Mouse (Mus musculus): ENCODE measurements around the gene Mthfsl.
"Not testable (repeated sequence)": the region's sequence is repeated elsewhere in the genome, so short reads cannot be mapped to it uniquely, and the experiment has no call there.

Gene Mthfsl

DNA sequence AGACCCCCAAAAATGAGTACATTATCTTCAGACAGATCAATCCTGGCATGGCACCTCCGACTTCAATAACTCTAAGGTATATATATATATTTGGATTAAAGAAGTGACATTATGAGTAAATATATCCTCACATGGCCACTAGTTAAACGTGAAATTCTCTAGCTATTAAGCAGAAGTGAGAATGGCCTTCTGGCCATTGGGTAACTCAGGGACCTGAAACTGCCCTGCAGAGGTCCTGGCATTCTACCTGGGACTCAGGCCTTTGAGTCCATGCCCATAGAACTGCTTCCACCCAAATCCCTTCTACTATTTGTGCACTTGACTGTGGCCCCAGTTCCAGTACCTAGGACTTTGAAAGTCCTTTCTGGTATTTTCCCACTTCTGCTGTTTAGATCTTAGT, 28.8 kb downstream of the Mthfsl start:
- not testable (repeated sequence) for DNase-seq (ENCODE audit: low spot score in 2 of 2)

DNA sequence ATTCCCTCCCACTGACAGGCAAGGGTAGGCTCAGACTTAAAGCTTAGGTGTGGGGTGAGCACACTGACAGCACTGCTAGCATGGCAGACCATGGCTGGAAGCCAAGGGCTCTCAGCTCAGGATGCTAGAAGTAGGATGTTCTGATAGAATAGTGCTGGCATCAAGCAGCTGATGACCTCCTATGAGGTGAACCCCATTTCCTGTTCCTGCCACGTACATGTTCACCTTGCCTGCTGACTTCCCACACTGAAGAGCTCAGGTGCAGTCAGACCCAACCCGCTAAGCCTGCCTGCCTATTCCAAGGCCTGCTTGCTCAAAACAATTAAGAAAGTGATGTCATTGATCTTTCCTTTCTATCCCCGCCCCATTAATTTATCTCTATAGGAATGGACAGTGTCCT, 30.6 kb downstream of the Mthfsl start:
- not testable (repeated sequence) for DNase-seq (ENCODE audit: low spot score in 2 of 2)

DNA sequence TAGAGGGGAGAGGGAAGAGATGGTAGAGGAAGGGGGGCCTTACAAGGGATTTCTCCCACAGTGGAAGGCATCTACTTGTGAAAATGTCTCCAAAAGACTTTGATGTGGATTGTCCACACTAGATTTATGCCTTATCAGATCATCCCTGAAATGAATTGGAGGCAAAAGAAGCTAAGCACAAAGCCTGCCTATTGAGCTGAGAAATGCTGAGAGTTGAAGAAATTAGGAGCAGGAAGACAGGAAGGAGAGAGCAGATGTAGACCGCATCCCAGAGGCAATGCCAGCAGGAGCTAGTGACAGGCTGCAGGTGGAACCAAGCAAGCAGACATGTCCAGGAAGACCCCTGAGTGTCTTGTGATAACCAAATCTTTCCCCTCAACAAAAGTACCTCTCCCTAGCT, 33.4 kb downstream of the Mthfsl start:
- DNase-seq (ENCODE audit: low spot score in 2 of 2): not testable (repeated sequence)

DNA sequence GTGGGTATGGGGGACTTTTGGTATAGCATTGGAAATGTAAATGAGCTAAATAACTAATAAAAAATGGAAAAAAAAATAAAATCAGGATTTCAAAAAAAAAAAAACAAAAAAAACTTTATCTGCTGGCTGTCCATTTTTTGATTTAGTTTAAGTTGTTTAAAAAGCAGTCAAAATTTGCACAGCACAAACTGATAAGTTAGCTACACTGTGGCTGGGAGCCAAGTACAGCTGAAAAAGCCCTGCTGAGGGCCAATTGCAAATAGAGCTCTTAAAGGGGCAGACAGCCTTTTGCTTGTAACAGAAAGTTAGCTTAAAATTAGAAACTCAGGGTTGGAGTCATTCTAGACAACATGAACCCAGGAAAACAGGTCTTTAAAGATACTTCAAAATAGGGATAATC, 61.8 kb downstream of the Mthfsl start:
- DNase-seq (ENCODE audit: low spot score in 2 of 2): not testable (repeated sequence)

DNA sequence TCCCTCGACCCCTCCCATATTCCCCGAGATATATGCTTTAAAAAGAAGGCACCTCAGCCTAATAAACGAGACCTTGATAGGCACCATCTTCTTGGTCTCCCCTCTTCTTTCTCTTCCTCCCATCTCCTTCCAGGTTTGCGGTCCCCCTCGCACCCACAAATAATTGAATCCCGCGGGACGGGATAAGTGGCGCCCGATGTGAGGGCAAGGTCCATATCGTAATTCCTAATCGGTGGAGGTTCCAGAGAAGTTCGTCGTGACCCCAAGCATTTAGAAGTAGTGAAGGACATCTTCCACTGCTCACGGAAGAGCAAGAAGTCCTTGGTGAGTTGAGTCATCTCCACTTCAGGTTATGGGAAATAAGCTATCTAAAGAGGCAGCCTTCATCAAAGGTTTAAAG, 69.4 kb downstream of the Mthfsl start:
- DNase-seq (ENCODE audit: low spot score in 2 of 2): not testable (repeated sequence)

All from right cerebral cortex, postnatal 10 days (tissue).